Mouse (Mus musculus) brown adipose tissue, adult 24 weeks (tissue): ENCODE measurements around the gene Cerk. TPM values are rescaled to one million over a fixed set of nuclear protein-coding genes. Genes with fewer than 3 reads are reported as not detected.

Experiments
- H3K27ac ChIP-seq: fragments of 200-500 bp; replicated peaks from 2 replicates; pipeline ENCODE4 v1.5.1; 2012; ENCODE audit warnings: low read depth, mild to moderate bottlenecking, low read length
- H3K4me1 ChIP-seq: fragments of 200-500 bp; 2 replicates; pipeline ENCODE4 v1.6.1; 2012; ENCODE audit warnings: low read length, mixed read lengths; ENCODE audit not compliant: control insufficient read depth, insufficient read depth, insufficient read length
- H3K4me3 ChIP-seq: fragments of 200-500 bp; 2 replicates; pipeline ENCODE4 v1.5.1; 2012; ENCODE audit warnings: low read depth, mild to moderate bottlenecking, low read length, moderate library complexity; ENCODE audit not compliant: insufficient read depth
- polyA plus RNA-seq: library from polyadenylated mRNA; stranded (reverse); fragments of >200 nt; gene quantifications from 2 replicates; pipeline ENCODE4 v1.2.4, GENCODE M21; 2012; ENCODE audit not compliant: missing spikeins, insufficient read depth, insufficient read length

Cerk gene
- polyA plus RNA-seq, 1 experiment: 5.0 TPM

DNA sequence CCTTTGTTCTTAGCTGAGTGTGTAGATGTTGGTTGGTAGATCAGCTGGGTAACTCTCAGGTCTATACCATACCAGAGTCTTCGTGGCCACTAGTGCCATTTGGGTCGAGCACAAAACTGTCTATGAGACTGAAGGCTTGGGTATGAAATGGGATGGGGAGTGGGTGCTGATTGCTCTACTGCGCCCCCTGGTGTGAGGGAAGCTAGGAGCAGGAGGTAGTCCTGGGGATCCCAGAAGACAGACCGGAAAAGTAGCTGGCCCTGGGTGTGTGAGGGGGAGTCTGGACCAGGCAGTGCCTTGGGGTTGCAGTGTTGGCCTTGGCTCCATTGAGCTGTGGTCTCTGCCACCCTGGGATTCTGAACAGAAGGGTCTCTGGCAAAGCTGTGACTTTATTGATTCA, 48.3 kb downstream of the Cerk start:
- Histone ChIP-seq H3K4me1 (no peaks in the 10 kb centered on the region), H3K4me3 (no peak overlapping the region)

DNA sequence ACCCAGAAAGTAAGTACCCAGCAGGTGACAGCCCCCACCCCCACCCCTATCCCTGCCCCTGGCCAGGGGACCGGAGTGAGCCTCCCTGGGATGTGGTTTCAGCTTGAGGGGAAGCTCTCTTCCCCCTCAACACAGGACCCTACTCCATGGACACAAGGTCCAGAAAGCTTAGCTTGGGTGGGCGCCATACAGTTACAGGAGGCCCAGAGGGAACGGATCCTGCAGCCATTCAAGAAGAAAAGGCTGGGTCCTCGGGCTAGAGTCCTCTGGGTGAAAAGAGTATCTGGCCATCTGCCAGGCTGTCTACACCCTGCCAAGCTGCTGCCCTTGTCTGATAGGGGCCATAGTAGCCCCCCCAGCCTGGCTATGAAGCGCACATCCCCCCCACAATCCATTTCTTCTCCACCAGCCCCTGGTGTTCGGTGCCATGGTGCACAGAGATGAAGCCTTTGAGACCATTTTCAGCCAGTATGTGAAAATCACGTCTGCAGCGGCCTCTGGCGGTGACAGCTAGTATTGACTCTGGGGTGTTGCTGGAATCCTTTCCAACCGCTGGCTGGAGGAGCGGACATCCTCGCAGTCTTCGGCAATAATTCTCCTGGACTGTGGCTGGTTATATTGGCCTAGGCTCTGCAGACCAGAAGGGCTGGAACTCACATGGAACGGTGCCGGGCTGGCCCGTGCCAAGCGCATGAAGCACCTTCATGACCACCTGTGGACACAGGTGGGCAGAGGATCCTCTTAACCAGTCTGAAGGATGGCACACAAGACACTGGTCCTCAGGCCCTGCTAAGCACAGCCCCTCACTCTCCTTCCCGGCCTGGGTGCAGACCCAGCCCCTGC, 50.8 kb downstream of the Cerk start:
- Histone ChIP-seq H3K4me3 (no peak overlapping the region), H3K27ac (no peak overlapping the region), H3K4me1 (no peaks in the 10 kb centered on the region)

More for the DNA sequence above, 48.3 kb downstream of the Cerk start:
- no peak overlapping the region for H3K27ac ChIP-seq

DNA sequence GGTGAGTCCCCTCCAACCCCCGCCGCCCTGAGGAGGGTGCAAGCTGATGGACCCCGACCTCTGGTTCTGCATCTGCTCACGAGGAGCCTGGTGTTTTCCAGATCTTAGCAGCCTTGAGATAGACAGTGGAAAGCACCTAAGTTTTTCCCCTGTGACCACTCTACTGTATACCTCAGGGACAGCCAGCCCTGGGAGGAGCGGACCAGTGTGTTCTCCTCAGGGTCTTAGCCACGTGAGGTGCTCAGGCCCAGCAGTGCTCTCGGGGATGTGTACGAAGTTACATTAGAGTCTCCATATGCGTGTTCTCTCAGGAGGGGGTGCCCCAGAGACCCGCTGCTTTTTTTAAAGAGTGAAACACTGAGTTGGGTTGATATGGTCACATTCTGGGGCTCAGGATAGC, 55.3 kb downstream of the Cerk start:
- Histone ChIP-seq H3K4me1 (no peaks in the 10 kb centered on the region), H3K27ac (no peak overlapping the region), H3K4me3 (no peak overlapping the region)

DNA sequence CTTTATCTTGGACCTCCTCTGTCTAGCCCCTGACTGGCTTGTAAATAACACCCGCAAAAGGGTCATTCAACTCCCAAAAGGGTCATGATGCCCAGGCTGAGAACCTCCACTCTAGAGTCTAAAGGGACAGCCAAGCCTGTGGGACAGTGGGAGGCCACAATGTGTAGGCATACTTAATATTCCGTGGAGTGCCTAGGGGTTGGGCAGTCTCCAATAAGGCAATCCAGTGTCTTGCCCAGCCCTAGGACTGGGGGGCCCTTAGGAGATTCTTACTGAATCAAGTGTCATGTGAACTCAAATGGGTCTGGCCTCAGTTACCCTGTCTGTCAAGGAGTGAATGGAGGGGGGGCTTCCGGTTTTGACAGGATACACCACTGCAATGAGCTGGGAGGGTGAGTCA, 56.9 kb downstream of the Cerk start:
- H3K4me1 ChIP-seq: no peaks in the 10 kb centered on the region
- no peak overlapping the region for H3K27ac ChIP-seq
- H3K4me3 ChIP-seq: no peak overlapping the region

DNA sequence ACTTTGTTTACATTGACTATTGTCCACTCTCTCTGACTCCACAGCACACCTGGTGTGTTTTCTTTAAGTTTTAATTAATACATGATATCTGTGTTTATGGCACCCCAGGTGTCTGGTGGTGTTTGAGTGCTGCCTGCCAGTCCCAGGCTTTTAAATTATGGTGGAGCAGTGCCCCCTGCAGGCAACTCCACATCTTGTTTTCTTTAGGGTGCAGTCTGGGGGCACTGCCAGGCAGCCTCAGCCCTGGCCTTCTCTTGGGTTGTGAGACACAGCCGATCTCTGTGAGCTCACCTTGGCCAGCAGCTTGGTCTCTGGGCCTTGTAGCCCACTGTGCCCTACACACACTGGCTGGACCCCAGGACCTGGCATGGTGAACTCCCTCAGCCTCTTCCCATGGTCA, 61.6 kb downstream of the Cerk start:
- peaks cover 2% of the 10 kb centered on the region; the same call in 1 of the 2 replicates for H3K4me1 ChIP-seq
- H3K27ac ChIP-seq: no peak overlapping the region
- no peak overlapping the region for H3K4me3 ChIP-seq

DNA sequence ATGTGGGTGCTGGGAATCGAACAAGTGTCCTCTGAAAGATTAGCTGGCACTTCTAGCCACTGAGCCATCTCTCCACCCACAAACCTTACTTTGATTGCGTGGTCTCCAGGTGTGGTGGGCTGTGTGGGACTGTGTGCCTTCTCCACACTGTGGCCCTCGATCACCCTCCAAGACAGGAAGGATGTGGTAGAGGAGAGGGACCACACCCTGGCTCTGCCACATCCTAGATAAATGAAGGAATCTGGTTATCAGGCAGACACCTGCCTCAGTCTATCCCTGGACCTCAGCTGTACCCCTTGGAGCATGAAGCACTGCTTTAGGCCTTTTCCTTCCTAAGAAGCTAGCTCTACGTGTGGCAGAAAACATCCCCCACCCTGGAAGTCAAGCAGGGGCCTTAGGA, 62.5 kb downstream of the Cerk start:
- H3K4me1 ChIP-seq: peaks cover 2% of the 10 kb centered on the region; the same call in 1 of the 2 replicates
- no peak overlapping the region for H3K4me3 ChIP-seq
- H3K27ac ChIP-seq: no peak overlapping the region

DNA sequence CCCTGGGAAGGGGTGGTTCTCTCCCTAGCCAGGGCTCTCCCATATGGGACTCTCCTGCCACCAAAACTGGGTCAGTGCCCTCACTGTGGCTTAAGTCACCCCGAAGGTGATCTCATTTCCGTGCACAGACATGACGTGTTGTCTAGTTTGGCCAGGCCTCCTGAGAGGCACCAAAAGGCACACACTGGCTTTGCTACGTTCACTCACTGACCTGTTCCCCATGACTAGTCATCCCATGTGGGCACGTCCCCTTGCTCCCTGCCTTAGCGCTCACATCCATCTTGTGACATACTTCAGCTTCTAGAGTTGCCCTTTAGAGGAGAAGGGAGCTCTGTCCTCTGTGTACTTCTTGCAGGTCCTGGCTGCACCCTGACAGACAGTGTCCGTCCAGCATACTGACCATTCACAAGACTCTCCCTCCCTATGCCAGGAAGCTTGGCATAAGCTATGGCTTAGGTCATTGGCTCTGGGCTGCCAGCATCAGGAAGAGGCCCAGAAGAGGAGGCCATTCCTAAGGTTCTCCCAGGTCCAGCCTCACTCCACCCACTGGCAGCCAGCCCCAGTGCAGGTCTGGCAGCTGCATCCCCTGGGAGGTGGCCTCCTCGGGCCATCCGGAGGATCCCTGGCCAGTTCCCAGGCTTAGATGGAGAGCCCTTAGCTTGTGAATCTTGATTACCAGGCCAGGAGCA, 63.5 kb downstream of the Cerk start:
- Histone ChIP-seq H3K4me3 (no peak overlapping the region), H3K27ac (peak overlapping the region; percentile 84), H3K4me1 (peaks cover 9% of the 10 kb centered on the region)

DNA sequence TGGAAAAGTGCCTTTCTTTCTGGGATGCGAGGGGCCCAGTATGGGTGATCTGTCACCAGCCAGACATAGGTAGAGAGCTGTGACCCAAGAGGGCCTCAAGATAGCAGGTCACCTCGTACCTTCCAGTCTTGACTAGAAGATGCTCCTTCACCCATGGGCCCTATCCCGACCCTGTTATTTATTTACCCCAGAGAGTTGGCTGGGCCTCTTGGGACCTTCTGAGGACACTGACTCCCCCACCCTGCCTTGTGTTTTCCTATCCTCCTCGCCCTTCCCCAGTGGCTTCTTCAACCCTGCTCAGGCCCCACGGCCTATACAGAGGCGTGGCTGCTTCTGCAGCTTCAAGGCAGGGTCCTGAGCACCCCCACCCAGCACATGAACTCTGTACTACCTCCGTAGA, 66.8 kb downstream of the Cerk start:
- no peak overlapping the region for H3K27ac ChIP-seq
- no peak overlapping the region for H3K4me3 ChIP-seq
- H3K4me1 ChIP-seq: peaks cover 21% of the 10 kb centered on the region

DNA sequence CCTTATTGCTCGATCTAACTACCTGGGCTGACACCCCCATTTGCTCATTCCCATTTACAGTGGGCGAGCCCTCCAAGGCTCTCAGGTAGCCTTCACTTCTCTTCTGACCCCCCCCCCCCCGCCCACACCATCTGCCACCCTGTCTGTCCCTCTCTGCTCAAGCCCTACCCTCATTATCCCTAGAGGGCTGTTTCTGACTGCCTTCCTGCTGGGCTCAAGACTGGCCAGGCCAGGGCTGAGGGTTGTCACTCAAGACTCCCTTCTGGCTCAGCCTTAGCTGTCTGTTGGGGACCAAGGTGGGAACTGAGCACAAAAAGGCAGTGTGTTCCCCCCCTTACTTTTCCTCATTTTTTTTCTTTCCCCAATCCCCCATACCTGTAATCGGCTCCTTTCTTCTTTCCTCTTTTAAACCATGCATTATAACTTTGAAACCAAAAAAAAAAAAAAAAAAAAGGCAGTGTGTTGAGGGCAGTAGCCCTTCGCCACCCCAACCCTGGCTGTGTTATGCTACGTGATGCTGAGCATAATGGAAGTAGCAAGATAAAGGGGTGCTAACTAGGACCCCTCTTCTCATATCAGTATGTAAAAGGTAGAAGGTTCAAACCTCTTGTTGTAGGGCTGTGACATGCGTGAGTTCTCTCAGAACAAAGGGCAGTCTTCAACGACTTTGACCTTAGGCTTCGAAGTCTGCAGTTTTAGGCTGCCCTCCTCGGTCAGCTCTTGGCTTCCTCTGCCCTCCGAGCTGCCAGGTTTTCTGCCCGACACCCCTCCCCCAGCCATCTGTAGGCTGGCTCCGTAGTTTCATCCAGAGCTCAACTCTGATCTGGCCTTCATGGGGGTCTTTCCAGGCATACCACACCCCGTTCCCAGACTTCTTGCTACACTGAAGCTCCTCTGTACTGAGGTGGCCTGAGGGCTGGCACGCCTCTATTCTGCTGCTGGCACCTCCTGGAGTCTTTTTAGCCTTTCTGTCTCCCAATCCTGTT, 68.5 kb downstream of the Cerk start:
- H3K27ac ChIP-seq: peak overlapping the region; percentile 91
- H3K4me1 ChIP-seq: peaks cover 19% of the 10 kb centered on the region

DNA sequence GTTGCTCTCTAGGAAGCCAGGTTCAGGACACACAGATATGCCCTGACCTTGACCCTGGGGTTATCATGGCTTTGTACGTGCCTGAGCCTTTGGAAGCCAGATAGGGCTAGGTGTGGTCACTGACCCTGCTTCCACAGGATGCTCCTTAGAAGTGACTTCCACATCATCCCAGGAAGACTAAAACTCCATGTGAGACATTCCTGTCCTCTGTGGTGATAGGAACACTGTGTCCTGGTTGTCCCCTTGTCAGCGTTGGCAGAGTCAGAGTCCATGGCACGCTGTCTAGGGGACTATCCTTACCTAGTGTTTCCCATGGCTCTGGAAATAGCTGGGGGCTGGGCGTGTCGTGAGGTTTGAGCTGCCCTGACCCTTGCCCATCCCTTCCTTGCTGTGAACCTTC, 69.5 kb downstream of the Cerk start:
- peak overlapping the region; percentile 16; the same call in 1 of the 2 replicates for H3K27ac ChIP-seq
- peaks cover 19% of the 10 kb centered on the region for H3K4me1 ChIP-seq
- H3K4me3 ChIP-seq: no peak overlapping the region

More for the DNA sequence above, 68.5 kb downstream of the Cerk start:
- H3K4me3 ChIP-seq: no peak overlapping the region

DNA sequence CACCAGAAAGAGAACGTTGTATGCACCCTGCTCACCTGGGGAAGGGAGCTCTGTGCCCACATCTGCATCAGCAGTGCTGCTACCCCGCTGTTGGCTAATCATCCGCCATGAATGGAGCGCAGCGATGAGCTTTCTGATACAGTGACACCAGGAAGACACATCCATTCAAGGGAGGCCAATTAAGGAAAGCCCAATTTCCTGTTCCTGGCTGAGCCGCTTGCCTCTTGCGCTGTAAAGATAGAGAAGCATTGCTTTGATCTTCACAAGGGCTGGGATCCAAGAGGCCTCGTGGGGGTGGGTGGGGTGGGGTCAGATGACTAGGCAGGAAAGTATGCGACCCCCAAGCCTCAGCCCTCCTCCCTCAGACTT, 72.6 kb downstream of the Cerk start:
- H3K4me3 ChIP-seq: no peak overlapping the region
- peaks cover 28% of the 10 kb centered on the region for H3K4me1 ChIP-seq
- H3K27ac ChIP-seq: no peak overlapping the region

DNA sequence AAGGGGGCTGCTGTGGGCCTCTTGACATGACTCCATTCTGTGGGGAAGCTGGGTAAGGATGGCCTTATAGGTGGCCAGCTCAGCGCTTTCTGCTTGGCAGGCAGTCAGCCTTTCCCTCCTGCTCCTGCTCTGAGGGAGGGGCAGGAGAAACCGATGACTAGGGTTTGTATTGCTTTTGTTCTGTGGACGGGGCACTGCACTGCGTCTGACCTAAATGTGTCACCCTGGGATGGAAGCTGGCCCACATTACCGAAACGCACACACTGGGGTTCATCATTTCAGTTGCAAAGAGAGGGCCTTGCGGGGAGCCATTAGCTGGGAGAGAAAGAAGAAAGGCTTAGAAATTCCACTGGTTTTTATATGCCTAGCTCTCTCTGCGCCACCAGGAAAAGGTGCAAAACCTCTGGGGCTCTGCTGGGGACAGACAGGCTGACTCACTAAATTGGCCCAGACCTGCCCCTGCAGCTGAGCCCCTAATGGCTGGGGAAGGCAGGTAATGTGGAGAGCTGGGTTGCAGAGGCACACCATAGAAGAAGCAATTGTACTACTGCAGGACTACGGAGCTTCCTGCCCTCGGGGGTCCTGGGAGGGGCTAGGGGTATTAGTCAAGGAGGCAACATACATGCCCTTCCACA, 73.1 kb downstream of the Cerk start:
- no peak overlapping the region for H3K27ac ChIP-seq
- H3K4me1 ChIP-seq: peaks cover 24% of the 10 kb centered on the region
- H3K4me3 ChIP-seq: no peak overlapping the region

DNA sequence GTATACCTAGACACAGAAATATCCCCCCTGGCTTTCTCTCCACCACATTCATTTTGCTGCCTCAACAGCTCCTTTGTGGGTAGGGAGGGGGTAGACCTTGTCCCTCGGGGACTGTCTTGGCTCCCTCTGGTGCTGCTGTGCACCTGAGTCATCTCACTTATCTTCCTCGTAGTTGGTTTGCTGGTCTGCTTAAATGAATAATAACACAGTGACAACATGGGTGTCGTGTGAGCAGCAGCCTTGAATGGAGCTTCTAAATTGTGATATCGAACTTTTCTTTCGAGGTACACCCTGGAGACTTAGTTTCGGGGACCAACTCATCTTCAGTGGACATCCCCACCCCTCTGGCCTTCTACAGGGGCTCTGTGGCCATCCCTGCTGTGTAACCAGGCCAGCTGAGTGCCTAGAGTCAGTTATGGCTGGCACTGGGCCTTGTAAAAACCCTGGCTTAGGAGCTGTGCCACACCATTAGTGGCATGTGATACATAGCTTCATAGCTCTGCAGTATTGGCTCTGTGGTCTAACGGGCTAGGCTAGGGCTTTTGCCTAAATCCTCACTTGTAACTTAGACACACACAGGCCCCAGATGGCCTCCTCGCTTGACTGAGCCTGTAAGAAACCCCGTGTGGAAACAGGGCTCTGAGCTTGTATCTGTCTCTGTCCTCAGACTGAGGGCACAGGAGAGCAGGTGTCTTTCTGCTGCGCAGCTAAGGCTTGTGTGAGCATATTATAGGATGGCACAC, 75.4 kb downstream of the Cerk start:
- Histone ChIP-seq H3K4me3 (no peak overlapping the region), H3K27ac (no peak overlapping the region), H3K4me1 (peaks cover 14% of the 10 kb centered on the region)

DNA sequence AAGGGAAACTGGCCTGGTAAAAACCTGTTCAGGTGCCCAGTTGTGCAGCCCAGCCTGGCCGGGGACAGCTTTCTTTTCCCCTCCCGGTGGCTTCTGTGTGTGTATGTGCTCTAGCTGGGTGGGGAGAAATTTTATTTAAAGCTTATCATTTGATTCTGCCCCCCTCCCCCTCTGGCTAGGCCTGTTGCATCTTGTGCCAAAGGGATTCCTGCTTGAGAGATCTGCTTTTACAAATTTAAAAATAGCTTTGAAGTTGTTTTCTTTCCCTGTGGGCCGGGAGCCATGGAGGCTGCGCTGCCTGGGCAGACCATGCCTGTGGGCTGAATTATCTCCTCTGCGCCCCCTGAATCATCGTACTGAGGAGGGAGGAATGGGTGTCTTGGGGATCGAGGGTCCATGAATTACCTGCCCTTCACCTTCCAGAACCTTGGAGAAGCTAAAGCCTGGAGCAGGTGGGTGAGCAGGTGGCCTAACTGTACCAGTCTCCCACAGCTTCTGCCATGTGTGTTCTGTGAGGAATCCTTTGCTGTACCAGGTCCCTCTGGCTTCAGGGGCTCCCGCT, 76.2 kb downstream of the Cerk start:
- peaks cover 14% of the 10 kb centered on the region for H3K4me1 ChIP-seq
- no peak overlapping the region for H3K27ac ChIP-seq
- H3K4me3 ChIP-seq: no peak overlapping the region
